Mouse (Mus musculus): Measurements from ENCODE around the gene Olfm1.

- no peak for TF ChIP-seq POLR2A (IDR thresholded peaks at IDR 0.05; ENCODE audit: low read depth, low read length)
- no peak for TF ChIP-seq CTCF (IDR thresholded peaks at IDR 0.05; ENCODE audit: extremely low read depth, insufficient read depth, insufficient read length, insufficient replicate concordance)
Measured at GRCm38 (mm10) chr2:28228364-28228763, 35.6 kb downstream of the Olfm1 start.
